Mouse (Mus musculus) left cerebral cortex, adult 8-10 months (tissue): Measurements from ENCODE around the gene Btbd35f10. TPM values are rescaled to one million over a fixed set of nuclear protein-coding genes. Genes with fewer than 3 reads are reported as not detected.
"Not testable (repeated sequence)": the region's sequence is repeated elsewhere in the genome, so short reads cannot be mapped to it uniquely, and the experiment has no call there.

Source experiments
- DNase-seq, 2 experiments: peaks; one replicate each; pipeline ENCODE4 v3.0.0; 2022; ENCODE audit warnings: low spot score in 2 of 2
- total RNA-seq, 4 experiments: library from RNA; stranded (reverse); gene quantifications; 2 replicates each; pipeline ENCODE4 v1.2.4; 2022

Gene Btbd35f10
- not detected for total RNA-seq

GRCm38 (mm10) chrX:3752785-3753184 lies at the start of gene Btbd35f10:
TSS of gene Btbd35f10 (minus strand) at chrX:3752885.
- not testable (repeated sequence) for DNase-seq

Other genes starting within 250 kb of the Btbd35f10 start
- not detected for gene Btbd35f18, start 52.7 kb downstream of the Btbd35f10 start, total RNA-seq
- gene Btbd35f16, start 204.1 kb upstream of the Btbd35f10 start, total RNA-seq: not detected